In genomic region chr9:85052526-85052925, GRCm38 (mm10) we compare ENCODE assay signal across 26 mouse cellular contexts.
A peak's percentile ranks its signal among the peaks of the same experiment; 100 is the strongest.
DNase-seq lines count a peak whose midpoint lies in the region; TF ChIP-seq lines count a peak whose summit lies in the region.
"Had no signal": no experiment of that assay in that cellular context is flagged by ENCODE, and none has a peak within 500 bp of the region (broad histone marks: within the 10 kb centered on the region; RNA-seq: fewer than 3 reads in every experiment).

No protein-coding gene starts in this region.

- H3K27me3 ChIP-seq in kidney, adult 2 months (replicated peaks; ENCODE audit: control insufficient read depth, insufficient read depth, low read length), result no peaks in the 10 kb centered on the region
- H3K27me3 ChIP-seq: CH12.LX; forebrain, embryonic 13.5 days; heart, embryonic 15.5 days; hindbrain, embryonic 12.5 days; limb, embryonic 15.5 days; liver, embryonic 13.5 days; midbrain, embryonic 15.5 days had no signal

- 77% methylated on average over 4 of the region's 4 CpGs for WGBS in kidney, adult 2 months

- no peaks in the 10 kb centered on the region for H3K4me1 ChIP-seq in kidney, adult 2 months (ENCODE audit: control insufficient read depth, insufficient read depth, low read length)
- H3K4me1 ChIP-seq: heart, embryonic 10.5 days; heart, embryonic 15.5 days; hindbrain, embryonic 12.5 days; limb, embryonic 10.5 days; limb, embryonic 15.5 days; liver, embryonic 13.5 days; midbrain, embryonic 15.5 days had no signal

- H3K27ac ChIP-seq in kidney, adult 2 months (ENCODE audit: insufficient read depth, low read depth, low read length), result no peak overlapping the region
- H3K27ac ChIP-seq: forebrain, embryonic 13.5 days; heart, embryonic 10.5 days; heart, embryonic 15.5 days; hindbrain, embryonic 12.5 days; limb, embryonic 10.5 days; limb, embryonic 15.5 days; liver, embryonic 13.5 days; macrophage; midbrain, embryonic 15.5 days had no signal

- H3K36me3 ChIP-seq in kidney, adult 2 months (ENCODE audit: control insufficient read depth, insufficient read depth, low read length), result no peaks in the 10 kb centered on the region; the same call in 1 of the 2 replicates
- H3K36me3 ChIP-seq: heart, embryonic 10.5 days; heart, embryonic 15.5 days; hindbrain, embryonic 12.5 days; limb, embryonic 10.5 days; limb, embryonic 15.5 days; liver, embryonic 13.5 days; midbrain, embryonic 15.5 days had no signal

- peak; percentile 4 for DNase-seq in kidney, adult 2 months
- DNase-seq in kidney, postnatal 36 days, result no peak
- DNase-seq in MN1 (ENCODE audit: low spot score) (peak; percentile 10), adipocyte (ENCODE audit: low spot score) (peak; percentile 5)
- DNase-seq in adrenal gland, postnatal 25 days, result peak; percentile 30
- no peak for DNase-seq in natural killer cell, adult 2 months (ENCODE audit: low spot score in 2 of 2)
- no peak for DNase-seq in lung, postnatal 10 days
- no peak for DNase-seq in embryo, embryonic 10 days (ENCODE audit: low spot score)
- DNase-seq: cerebellum, adult 11-12 months; cerebellum, adult 9-11 months; gastrocnemius, postnatal 10 days; heart, postnatal 36 days; kidney, postnatal 14 days; layer of hippocampus, postnatal 36 days; liver, embryonic 13.5 days; lung, adult 18-20 months; thymus, postnatal 14 days had no signal

- no peak for TF ChIP-seq POLR2A in kidney, adult 2 months (IDR thresholded peaks at IDR 0.05; ENCODE audit: low read depth, low read length)

- H3K4me3 ChIP-seq in kidney, adult 2 months (ENCODE audit: insufficient read depth, low read depth, low read length), result no peak overlapping the region
- H3K4me3 ChIP-seq: forebrain, embryonic 13.5 days; heart, embryonic 10.5 days; heart, embryonic 15.5 days; hindbrain, embryonic 12.5 days; limb, embryonic 10.5 days; limb, embryonic 15.5 days; liver, embryonic 13.5 days; midbrain, embryonic 15.5 days had no signal

- TF ChIP-seq CTCF in kidney, adult 2 months (conservative IDR thresholded peaks at IDR 0.05; ENCODE audit: insufficient read depth, insufficient read length, low read depth, low read length), result no peak

Comparison
In these comparisons a context has a peak if more than half of its experiments do, and no peak if none do; other contexts are left out.
1. DNase-seq: peak in kidney, adult 2 months (single experiment), MN1 (single experiment), adipocyte (single experiment) and adrenal gland, postnatal 25 days (single experiment); none in kidney, postnatal 36 days (0 of 2), natural killer cell, adult 2 months (0 of 2), lung, postnatal 10 days (single experiment) and embryo, embryonic 10 days (single experiment).